Mouse (Mus musculus) embryo, embryonic 10.5 days (tissue): Measurements from ENCODE around the gene Prkcd.

Source experiments
- DNase-seq: peaks from one replicate; pipeline ENCODE4 v3.0.0-alpha.2; 2015; ENCODE audit warnings: low spot score

Prkcd gene

GRCm38 (mm10) chr14:30606817-30607216 is 19.2 kb downstream of the Prkcd start:
- DNase-seq, result no peak

- DNase-seq, result no peak
Observed at GRCm38 (mm10) chr14:30597142-30597541, 28.9 kb downstream of the Prkcd start.

GRCm38 (mm10) chr14:30596407-30596806 is 29.6 kb downstream of the Prkcd start:
- no peak for DNase-seq

- no peak for DNase-seq
Observed at GRCm38 (mm10) chr14:30595576-30596313, 30.3 kb downstream of the Prkcd start.

GRCm38 (mm10) chr14:30594092-30594695 is 31.8 kb downstream of the Prkcd start:
- peak; percentile 82 for DNase-seq

- DNase-seq, result peak; percentile 50
Observed at GRCm38 (mm10) chr14:30593279-30594091, 32.5 kb downstream of the Prkcd start.

GRCm38 (mm10) chr14:30591417-30591816 is 34.6 kb downstream of the Prkcd start:
- peak; percentile 84 for DNase-seq

- DNase-seq, result no peak
Observed at GRCm38 (mm10) chr14:30590918-30591317, 35.1 kb downstream of the Prkcd start.

GRCm38 (mm10) chr14:30590041-30590645 is 35.9 kb downstream of the Prkcd start:
- DNase-seq, result peak; percentile 32

- no peak for DNase-seq
Observed at GRCm38 (mm10) chr14:30586780-30587461, 39.1 kb downstream of the Prkcd start.

- DNase-seq, result no peak
Observed at GRCm38 (mm10) chr14:30585323-30585722, 40.7 kb downstream of the Prkcd start.

GRCm38 (mm10) chr14:30584497-30585251 is 41.3 kb downstream of the Prkcd start:
- peak; percentile 64 for DNase-seq

- no peak for DNase-seq
Observed at GRCm38 (mm10) chr14:30584077-30584476, 41.9 kb downstream of the Prkcd start.

GRCm38 (mm10) chr14:30581238-30581637 is 44.8 kb downstream of the Prkcd start:
- no peak for DNase-seq

GRCm38 (mm10) chr14:30579882-30580281 is 46.1 kb downstream of the Prkcd start:
- DNase-seq, result no peak

- DNase-seq, result no peak
Observed at GRCm38 (mm10) chr14:30579180-30579579, 46.8 kb downstream of the Prkcd start.

- DNase-seq, result peak; percentile 24
Observed at GRCm38 (mm10) chr14:30577303-30578062, 48.5 kb downstream of the Prkcd start.

- no peak for DNase-seq
Observed at GRCm38 (mm10) chr14:30576260-30576659, 49.8 kb downstream of the Prkcd start.

- no peak for DNase-seq
Observed at GRCm38 (mm10) chr14:30575791-30576190, 50.2 kb downstream of the Prkcd start.

- peak; percentile 86 for DNase-seq
Observed at GRCm38 (mm10) chr14:30573983-30574584, 51.9 kb downstream of the Prkcd start.
